ENCODE assay signal across 1 mouse cellular context in genomic region chr4:134127121-134127455, GRCm38 (mm10).
TF ChIP-seq lines count a peak whose summit lies in the region.

No protein-coding gene starts in this region.

TF ChIP-seq in CH12.LX, 34 proteins besides CTCF, POLR2A, EP300 and RAD21:
- no peak for TF ChIP-seq ZC3H11A (IDR thresholded peaks at IDR 0.05; ENCODE audit: low read depth, low read length)
- no peak for TF ChIP-seq NRF1 (IDR thresholded peaks at IDR 0.05; ENCODE audit: low read depth, low read length)
- TF ChIP-seq ZMIZ1 (IDR thresholded peaks at IDR 0.05; ENCODE audit: low read depth, low read length) = no peak
- TF ChIP-seq SIN3A (IDR thresholded peaks at IDR 0.05; ENCODE audit: low read length) = no peak
- TF ChIP-seq MYC (IDR thresholded peaks at IDR 0.05; ENCODE audit: low read depth, low read length) = no peak
- TF ChIP-seq MAFK (IDR thresholded peaks at IDR 0.05; ENCODE audit: insufficient replicate concordance, low read length) = no peak
- TF ChIP-seq ZNF384 (IDR thresholded peaks at IDR 0.05; ENCODE audit: low read depth, low read length) = no peak
- TF ChIP-seq TBP (conservative IDR thresholded peaks at IDR 0.05; ENCODE audit: low read depth, low read length) = no peak
- TF ChIP-seq KAT2A (IDR thresholded peaks at IDR 0.05; ENCODE audit: insufficient replicate concordance, low read length) = no peak
- no peak for TF ChIP-seq MEF2A (IDR thresholded peaks at IDR 0.05; ENCODE audit: borderline replicate concordance, low read depth, low read length)
- no peak for TF ChIP-seq ELF1 (IDR thresholded peaks at IDR 0.05; ENCODE audit: low read depth, low read length)
- no peak for TF ChIP-seq NELFE (IDR thresholded peaks at IDR 0.05; ENCODE audit: low read depth, low read length)
